Mouse (Mus musculus): ENCODE measurements around the gene Sfn.

GRCm38 (mm10) chr4:133625621-133626071 lies 23.7 kb upstream of the Sfn start:
- TF ChIP-seq CTCF (IDR thresholded peaks at IDR 0.05) (no peak), EP300 (IDR thresholded peaks at IDR 0.05) (peak; percentile 62)

Measured in lung, postnatal 0 days (tissue).